Mouse (Mus musculus): ENCODE data around the gene Sgpp2.
A peak's percentile ranks its signal among the peaks of the same experiment; 100 is the strongest.

Gene Sgpp2

DNA sequence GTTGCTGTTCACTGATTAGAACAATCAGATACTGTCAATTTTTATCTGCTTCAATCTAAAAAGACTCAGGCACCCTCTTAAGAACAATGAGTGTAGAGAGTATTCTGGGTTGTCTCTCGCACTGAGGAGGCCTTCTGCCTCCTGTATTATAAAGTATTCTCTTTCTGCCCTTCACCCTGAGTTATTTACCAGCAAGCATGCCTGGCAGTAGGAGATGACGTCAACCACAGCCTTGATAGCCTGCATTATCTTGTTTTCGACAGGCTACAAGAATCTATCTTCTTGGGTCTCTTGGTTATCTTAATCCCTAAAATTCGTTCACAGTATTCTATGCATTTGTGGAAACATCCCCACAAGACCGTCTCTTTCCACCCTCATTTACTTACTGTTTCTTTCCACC lies 29.8 kb downstream of the Sgpp2 start:
- no peak for DNase-seq

DNA sequence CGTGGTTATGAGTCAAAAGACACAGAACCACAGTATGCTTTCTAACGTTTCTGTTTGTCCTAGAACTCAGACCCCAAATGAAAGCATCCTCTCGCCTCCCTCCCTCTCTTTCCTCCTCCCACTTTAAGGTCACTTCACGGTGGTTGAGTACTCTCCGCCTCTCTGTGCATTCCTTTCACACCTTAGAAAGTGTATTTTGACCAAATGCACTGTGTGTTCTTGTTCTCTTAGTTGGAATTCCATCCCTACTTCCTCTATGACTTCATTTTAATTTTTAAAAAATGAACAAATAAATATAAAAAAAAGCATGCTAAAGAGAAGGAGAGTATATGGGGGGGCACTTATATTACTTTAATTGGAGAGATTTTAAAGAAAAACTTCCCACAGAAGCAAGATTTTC lies 30.4 kb downstream of the Sgpp2 start:
- no peak for DNase-seq

DNA sequence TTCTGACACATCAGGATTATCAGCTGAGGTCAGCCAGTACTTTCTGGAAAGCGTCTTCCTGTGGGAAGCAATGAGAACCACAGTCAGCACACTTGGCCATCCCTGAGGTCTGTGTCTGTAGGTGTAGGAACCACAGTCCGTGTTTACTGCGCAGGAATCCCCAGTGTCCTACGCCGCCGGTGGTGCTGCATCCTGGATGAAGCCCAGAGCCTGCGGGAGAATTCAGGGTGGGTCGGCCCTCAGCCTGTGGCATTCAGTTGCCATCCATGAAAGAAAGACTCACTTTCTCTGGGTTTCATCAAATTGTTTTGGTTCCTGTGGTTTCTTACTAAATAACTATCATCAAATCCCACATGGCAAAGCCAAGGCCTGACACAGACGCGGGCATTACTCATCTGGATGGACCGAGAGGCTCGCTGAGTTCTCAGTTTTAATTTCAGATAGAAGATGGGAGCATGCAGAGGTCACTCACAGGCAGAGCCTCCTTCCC lies 37.2 kb downstream of the Sgpp2 start:
- DNase-seq = no peak

DNA sequence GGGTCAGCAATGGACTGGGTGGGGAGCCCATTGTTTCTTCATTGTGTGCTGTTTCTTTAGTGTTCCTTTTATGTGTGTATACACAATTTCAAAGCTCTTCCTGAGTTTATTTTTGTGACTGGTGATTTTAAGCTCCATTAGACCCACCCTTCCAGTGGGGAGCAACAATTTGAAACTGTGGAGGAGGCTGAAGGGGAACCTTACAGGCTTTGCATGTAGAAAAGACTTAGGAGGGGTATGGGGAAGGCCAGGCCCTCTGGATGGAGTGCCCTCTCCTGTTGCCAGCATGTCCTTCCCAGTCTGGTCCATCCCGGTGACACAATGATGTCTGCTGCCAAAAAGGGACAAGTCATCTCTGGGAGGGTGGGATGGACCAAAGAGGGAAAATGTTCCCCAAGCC lies 39.1 kb downstream of the Sgpp2 start:
- DNase-seq = no peak

DNA sequence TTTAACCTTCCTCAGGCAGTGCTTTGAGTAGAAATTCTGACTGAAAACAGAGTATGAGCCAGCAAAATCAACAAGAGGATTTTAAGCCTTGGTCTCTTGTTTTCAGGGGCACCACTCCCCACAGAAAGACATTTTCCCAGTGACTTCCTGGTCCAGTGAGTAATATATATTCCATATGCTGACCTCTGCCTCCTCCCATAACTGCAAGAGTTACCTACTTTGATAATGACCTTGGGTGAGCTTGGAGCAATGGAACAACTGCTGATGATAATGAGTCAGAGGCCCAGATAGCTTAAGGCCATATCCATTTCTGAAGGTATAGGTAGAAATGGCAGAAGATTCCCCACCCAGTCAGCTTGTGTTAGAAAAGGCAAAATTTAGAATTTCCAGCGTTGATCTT lies 43.1 kb downstream of the Sgpp2 start:
- no peak for DNase-seq

DNA sequence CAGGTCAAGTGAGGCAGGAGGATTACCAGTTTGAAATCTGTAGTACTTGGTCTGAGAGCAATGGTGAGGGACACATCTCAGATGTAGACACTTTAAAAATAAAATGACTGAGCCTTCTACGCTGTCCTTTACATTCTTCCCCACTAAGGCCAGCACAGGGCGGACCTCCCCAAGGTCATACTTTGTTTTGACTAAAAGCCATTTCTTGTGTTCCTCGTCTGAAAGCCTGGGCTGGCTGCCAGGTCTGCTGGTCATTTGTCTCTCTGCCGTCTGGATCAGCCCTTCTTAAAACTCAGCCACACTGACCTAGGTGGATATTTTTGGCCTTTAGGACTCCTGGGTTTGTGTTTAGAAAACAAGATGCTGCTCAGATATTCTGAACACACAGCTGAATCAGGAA lies 45.0 kb downstream of the Sgpp2 start:
- DNase-seq = peak; percentile 74 to 85

DNA sequence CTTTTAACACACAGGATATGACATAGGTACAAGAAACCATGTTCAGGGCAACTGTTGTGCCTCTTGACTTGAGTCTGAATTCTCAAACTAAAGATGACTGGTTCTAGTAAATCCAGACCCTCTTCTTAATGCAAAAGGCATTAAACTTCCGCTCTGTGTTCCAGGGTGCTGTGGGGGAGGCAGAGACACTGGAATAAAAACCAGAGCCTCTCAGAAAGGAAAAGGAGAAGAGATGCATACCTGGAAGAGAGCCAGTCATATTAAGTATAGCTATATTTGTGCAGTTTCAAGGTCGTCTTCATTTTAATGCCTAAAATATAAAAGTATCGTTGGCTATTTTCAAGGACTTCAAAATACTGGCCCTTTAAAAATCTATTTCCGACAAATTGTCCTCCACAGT lies 47.3 kb downstream of the Sgpp2 start:
- no peak for DNase-seq

DNA sequence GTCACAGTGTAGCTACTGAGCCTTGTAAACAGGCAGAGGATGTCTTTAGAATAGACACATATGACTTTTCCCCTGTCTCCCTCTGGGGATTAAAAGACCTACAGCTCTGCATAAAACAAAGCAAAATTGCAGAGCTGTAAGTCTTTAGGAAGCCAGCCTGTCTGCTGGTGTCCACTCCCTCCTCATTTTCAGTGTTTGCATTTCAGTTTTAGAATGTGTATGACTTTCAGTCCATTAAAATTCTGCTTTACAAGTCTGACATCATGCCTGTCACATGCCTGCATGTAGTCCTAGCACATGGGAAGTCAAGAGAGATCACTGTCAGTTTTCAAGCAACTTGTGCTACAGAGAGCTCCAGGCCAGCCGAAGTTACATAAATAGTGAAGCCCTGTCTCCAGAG lies 47.7 kb downstream of the Sgpp2 start:
- DNase-seq = no peak

DNA sequence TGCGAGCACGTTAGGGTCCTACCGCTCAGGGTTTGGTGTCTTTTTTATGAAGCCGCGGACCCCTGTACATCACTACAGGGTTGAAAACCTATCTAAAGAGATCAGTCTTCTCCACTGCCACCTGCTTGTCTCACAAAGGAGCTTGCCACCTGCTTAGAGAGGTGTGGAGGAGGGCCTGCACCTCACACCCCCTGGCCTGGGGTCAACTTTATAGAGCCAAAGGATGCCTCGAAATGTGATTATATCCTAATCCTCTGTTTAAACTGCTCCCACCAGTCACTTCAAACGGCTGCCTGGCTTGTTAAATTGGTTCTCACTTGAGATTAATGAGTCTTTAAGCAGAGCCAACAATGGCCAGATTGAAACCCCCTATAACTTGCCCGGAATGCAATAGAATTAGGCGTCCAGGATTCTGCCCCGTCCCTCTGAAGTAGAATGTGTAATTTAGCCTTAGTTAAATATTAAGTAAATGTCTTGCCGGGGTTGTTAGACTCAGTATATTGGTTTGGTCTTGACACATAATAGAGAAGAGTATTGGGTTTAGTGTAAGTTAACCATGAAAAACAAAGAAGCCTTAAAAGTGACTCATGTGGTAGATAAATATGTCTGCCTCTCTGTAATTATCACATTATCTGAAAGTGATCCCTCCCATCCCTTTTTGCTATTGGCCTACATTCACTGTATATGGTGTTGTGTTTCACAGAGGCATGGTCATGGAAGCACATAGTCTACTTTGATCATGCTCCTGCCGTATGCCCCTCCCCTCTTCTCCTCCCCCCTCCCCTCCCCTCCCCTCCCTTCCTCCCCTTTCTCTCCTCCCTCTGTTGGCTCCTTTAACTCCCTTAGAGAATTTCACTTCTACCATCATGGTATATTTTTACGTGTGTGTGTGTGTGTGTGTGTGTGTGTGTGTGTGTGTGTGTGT lies 54.1 kb downstream of the Sgpp2 start:
- no peak for DNase-seq

DNA sequence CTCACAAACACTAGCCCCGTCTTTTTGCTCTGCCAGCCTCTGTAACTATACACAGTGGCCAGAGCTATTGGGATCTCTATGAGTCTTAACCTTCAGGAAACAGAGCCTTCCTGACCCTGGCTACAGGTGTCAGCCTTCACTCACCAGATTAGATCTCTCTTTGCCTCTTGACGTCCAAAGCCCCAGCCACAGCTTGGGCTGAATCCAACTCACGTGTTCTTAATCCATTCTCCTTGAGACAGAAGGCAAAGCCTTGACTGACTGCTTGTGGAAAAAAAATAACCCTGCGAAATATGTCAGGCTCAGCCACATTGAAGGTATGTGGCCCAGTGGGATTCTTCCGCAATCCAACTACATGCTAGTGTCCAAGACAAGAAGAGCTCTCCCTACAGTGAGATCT lies 57.7 kb downstream of the Sgpp2 start:
- peak in 1 of 2 experiments; percentile 35 for DNase-seq

DNA sequence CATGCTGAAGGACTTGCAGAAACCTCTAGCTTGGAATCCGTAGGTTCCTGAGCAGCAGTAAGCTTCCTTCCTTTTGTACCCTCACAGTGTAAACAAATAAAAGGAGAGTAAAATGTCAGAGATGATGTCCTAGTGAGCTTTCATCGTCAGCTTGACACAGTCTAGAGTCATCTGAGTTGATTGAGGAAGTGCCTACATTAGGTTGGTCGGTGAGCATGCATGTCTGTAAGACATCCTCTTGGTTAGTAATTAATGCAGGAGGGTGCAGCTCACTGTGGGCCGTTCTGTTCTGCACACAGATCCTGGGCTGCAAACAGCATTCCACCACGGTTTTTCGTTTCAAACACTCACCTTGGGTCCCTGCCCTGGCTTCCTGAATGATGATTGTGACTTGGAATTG lies 60.0 kb downstream of the Sgpp2 start:
- DNase-seq = peak; percentile 24 to 26

DNA sequence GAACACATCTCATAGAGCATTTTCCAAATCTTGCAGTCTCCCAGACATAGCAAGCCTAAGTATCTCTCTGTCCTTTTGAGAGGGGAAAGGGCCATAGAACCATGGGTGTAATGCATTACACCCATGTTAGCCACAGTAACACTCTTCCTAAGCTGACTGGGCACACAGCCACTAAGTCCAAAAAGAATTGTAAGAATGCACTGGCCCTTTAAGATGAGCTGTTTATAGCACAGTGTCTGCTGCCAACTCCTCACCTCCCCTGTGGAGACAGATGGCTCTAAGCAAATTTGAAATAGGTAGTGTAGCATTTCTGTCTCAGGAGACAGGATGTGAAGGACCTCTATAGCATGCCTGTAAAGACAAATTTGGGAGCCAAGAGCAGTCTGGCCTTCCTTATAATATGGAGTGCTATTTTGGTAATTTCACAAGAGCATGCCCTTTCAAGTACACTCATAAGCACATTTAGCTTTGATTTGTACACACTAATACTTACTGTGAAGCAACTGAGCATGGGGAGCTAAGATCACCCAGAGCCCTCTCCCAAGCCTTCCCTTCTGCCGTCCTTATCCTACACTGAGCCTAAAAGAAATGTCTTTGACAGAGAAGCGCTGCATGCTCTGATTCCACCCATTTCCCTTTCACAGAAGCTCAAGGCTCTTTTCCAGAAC lies 61.6 kb downstream of the Sgpp2 start:
- peak; percentile 90 to 93 for DNase-seq

DNA sequence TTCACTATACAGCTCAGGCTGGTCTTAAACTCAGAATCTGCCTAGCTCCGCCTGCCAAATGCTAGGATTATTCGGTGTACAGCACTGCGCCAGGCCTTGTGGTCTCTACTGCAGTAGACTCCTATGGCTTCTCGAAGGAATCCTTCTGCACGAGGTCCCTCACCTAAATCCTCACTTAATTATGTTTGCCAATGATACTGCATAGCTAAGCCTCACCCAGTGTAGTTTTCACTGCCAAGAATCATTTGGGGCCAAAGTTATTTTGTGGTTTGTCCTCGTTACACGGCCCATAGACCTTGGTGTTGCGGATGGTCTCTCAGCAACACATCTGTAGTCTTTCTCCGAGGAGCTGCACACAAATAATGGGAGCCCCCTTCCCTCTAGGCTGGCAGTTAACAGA lies 62.2 kb downstream of the Sgpp2 start:
- peak in 1 of 2 experiments; percentile 33 for DNase-seq

DNA sequence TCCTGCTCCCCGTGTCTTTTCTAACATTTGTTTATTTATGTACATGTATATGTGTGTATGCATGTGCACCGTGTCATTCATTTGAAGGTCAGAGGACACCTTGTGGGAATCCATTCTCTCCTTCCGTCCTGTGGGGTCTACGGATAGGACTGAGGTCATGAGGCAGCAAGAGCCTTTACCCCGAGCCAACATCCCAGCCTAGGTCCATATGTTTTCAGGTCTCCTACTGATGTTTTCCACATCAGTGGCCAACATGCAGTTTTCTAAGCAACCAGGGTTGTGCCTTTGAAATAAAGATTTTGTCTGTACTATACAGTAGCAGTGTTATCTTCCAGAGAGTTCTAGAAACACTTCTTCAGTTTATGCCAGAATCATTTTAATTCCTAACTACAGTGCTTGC lies 63.7 kb downstream of the Sgpp2 start:
- no peak for DNase-seq

DNA sequence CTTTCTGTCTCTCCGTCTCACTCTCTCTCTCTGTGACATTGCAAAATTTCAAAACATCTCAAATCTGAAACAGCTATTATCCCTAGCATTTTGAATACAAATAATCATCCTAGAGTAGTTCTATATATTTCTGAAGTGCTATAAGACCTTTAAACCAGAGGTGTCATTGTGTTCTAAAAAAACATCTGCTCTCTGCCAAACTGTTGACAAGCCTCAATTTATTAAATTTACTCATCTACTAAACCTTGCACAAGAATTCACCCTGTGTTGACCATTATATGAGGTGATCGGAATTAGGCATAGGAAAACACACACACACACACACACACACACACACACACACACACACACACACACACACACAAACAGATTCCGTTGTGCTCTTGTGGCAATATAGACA lies 64.9 kb downstream of the Sgpp2 start:
- no peak for DNase-seq

DNA sequence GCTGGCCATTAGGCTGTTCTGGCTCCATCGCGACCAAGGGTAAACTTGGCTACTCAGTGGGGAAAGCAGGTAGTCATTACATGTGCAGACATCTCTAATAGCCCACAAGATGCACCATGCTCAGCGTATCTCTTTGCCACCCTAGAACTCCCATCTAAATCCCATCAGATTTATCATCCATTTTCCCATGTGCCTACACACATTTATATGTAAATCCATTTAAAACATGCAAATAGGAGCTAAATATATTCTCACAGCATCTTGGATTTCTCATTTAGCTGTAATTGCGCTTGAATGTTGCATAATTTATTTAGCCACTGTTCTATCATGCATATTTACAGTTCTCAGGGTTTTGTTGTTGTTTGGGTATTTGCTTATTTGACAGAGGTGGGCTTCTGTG lies 70.8 kb downstream of the Sgpp2 start:
- no peak for DNase-seq

DNA sequence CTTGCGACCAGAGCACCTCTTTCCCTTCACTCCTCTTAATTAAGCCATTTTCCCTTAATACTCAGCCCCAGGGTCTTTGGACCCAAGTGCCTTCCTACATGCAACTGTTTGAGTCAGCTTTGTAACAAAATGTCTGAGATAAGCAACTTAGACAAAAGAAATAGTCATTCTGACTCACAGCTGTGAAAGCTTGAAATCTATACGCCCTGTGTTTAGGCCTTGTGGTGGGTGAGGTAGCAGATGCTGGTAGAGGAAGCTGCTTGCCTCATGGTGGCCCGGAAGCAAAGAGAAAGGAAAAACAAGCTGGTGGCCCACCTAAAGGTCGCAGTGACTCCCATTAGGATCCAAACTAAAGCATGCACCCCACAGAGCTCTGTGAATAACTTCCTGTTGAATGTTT lies 77.7 kb downstream of the Sgpp2 start:
- no peak for DNase-seq

DNA sequence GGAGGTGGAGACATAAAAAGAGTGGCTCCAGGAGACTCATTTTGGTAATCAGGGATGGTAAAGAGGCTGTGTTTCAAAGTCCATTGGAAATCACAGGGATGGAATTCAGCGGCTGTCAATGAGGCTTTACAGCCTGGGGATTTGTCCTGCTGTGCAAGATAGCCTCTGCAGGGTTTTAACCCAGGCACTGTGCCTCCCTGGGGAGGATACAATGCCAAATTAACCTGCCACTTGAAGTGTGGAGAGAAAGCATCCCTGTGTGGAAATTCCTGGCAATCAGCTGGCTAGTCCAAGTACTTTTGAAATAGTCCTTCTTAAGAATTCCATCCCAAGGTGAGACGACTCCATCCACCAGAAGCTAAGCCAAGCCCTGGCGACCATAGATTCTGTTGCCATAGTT lies 78.7 kb downstream of the Sgpp2 start:
- DNase-seq = no peak

DNA sequence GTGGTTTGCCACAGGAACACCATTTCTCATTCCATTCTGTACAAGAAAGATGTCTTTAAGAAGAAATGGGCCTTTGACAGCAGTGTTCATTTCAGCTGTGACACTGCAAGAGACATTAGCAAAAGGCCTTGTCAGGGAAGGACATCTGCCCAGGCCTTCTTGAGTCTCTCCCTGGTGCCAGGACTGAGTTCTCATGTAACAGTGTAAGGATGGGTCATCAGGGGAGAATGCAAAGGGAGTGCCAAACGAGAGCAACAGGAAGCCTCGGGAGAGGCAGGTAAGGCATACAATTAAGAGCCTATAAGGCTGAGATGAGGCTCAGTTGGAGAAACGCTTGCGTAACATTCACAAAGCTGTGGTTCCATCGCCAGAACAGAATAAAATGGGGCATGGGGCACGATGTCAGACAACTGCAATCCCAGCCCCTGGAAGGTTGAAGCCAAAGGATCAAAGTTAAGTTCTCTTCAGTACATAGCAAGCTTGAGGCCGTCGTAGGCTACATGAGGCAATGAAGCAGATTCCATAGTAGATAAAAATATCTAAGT lies 85.1 kb downstream of the Sgpp2 start:
- no peak for DNase-seq

DNA sequence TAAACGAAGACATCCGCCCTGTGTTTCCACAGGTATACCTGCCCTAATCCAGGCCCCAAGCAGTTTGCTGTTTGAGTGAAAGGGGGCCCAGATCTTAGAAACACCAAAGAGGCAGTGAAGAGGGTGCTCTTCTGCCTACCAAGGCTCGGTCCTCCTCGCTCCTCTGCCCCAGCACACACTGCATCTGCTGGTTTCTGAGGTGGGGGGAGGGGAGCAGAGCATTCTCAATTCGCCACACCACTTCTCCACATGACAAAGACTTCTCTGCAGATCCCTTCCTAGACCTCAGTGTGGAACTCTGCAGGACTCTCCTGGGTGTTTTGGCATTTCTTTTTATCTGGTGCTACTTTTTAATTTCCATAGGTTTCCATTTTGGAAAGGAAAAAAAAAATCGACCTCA lies 85.6 kb downstream of the Sgpp2 start:
- peak in 1 of 2 experiments; percentile 31 for DNase-seq

DNA sequence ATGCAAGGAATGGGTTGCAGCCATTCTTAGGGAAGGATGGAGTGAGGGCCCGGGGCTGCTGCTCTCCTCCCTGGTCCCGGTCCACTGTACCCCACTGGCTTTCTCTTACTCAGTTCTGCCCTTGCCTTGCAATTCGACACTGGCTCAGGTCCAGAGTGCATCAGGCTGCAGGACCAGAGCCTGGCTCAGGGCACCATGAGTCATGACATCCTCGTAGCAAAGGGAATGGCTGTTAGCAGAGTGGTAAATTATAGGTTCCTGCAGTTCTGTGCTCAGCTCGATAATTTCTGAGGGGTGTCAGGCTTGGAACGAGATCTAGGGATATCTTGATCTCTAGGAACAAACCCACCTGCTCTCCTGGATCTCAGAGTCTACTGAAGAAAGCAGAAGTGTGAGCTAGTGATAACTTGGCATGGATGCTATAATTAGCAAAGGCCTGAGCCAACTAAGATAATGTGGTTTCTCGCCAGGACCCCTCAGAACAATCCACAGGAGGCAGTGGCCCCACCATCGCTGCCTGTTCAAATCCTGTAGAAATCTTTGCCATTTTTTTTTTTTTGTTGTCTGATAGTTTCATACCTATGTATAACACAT lies 86.3 kb downstream of the Sgpp2 start:
- peak; percentile 79 to 88 for DNase-seq

DNA sequence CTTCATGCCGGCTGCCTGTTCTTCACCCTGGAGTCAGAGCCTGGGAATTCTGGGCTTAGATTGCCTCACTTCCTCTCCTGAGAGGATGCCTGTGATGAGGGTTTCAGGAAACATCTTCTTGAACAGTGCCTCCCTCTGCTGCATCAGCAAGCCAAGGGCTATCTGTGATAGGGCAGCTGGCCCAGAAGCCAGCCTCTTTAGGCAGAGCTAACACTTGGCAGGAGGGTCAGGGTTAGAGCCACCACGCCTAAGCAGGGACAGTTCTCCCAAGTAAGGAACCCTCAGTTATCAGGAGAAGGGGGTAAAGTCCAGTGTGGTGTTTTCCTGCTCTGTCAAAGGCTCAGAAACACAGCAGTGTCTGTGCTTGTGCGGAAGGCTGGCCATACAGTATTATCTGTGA lies 89.6 kb downstream of the Sgpp2 start:
- no peak for DNase-seq

DNA sequence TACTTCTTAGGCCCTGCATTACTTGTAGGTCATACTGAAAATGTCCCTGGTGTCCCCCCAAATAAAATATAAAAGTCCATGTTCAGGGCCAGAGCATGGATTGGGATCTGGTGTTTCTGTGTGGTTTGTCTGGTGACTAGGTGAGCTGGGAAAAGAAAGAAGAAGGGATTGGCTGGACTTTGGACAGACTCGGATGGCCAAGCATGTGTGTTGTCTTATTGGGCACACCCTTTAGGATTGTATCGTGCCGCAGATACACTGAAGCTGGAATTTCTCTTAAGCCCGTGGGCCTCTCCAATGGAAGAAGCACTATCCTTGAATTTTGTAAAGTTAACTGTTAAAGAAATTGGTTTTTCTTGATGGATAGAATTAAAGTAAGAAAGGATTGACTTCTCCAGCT lies 91.3 kb downstream of the Sgpp2 start:
- DNase-seq = no peak

DNA sequence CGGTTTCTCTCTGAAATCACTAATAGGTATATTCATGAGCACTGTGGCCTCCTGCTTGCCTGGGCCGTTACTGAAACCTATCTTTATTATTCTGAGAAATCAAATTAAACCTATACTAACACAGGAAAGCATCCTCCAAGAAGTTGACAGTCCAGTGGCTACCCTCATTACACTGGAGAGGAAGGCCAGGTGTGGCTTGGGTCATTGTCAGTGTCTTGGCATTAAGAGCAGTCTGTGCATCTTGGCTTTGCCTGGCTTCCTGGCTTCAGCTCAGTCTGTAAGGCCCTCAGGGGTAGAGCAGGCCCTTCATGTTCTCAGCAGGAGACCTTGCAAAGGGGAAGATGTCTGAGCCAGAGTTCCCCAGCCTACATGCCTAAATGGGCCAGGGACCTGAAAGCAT lies 99.3 kb downstream of the Sgpp2 start:
- DNase-seq = no peak

Data from cerebellum, postnatal 25 days (tissue).